Comparison of ENCODE assay signal across 7 mouse cellular contexts in the genomic region with DNA sequence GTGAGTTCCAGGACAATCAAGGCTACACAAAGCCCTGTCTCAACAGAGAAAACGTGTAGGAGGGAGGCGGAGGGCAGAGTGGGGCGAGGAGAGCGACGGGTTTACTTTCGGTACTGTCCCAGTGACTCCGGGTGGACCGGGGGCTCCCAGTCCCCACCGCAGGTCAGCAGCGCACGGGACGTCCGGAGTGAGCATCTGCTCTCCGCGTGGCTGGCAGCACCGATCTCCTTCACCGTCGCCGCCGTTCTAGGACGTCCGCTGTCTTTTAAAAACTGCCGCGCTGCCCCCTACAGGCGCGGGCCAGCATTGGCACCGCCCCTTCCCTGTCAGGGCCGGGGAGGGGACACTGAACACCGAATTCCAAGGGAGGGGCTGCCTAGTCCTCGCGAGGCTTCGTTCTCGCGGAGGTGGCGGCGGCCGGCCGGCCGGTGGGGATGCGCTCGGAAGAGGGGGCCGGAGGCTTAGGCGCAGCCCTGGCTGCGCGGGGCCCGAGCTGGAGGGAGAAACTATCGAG. TPM values are rescaled to one million over a fixed set of nuclear protein-coding genes. Genes with fewer than 3 reads are reported as not detected.
DNase-seq lines count a peak whose midpoint lies in the region; ATAC-seq lines count a peak whose summit lies in the region.

A gene (plus strand): TSS at position 366 of the 514 bp plus-strand sequence.

- WGBS in embryonic facial prominence, embryonic 10.5 days, result under 1% methylated on average over 47 of the region's 47 CpGs
- under 1% methylated on average over 47 of the region's 47 CpGs for WGBS in limb, embryonic 10.5 days
- WGBS in midbrain, embryonic 13.5 days, result under 1% methylated on average over 47 of the region's 47 CpGs

- peak; percentile 94 for DNase-seq in adrenal gland, postnatal 10 days
- peak; percentile 96 for DNase-seq in embryonic facial prominence, embryonic 10.5 days (ENCODE audit: low spot score)
- DNase-seq in kidney, adult 11 months, result peak; percentile 88
- DNase-seq in limb, embryonic 10.5 days (ENCODE audit: low spot score), result peak; percentile 96
- DNase-seq in spleen, adult 12 weeks (ENCODE audit: low spot score), result peak; percentile 93

- H3K4me2 ChIP-seq in midbrain, embryonic 13.5 days (replicated peaks), result peak within 1 kb of the TSS; percentile 82

- no peaks in the 10 kb centered on the region for H3K9me3 ChIP-seq in embryonic facial prominence, embryonic 10.5 days
- no peaks in the 10 kb centered on the region for H3K9me3 ChIP-seq in limb, embryonic 10.5 days (replicated peaks)
- no peaks in the 10 kb centered on the region for H3K9me3 ChIP-seq in midbrain, embryonic 13.5 days

- H3K27ac ChIP-seq in embryonic facial prominence, embryonic 10.5 days (replicated peaks), result peak within 1 kb of the TSS; percentile 99
- H3K27ac ChIP-seq in limb, embryonic 10.5 days, result peak within 1 kb of the TSS; percentile 98
- H3K27ac ChIP-seq in midbrain, embryonic 13.5 days, result peak within 1 kb of the TSS; percentile 99

- H3K9ac ChIP-seq in midbrain, embryonic 13.5 days (replicated peaks), result peak within 1 kb of the TSS; percentile 92

- peaks cover 52% of the 10 kb centered on the region for H3K36me3 ChIP-seq in embryonic facial prominence, embryonic 10.5 days (replicated peaks)
- peaks cover 51% of the 10 kb centered on the region for H3K36me3 ChIP-seq in limb, embryonic 10.5 days
- H3K36me3 ChIP-seq in midbrain, embryonic 13.5 days, result peaks cover 47% of the 10 kb centered on the region

- peak; percentile 88 for ATAC-seq in granulocyte monocyte progenitor cell, adult 5-6 weeks (replicated peaks; ENCODE audit: poor library complexity, severe bottlenecking)
- peak; percentile 92 for ATAC-seq in midbrain, embryonic 13.5 days

- no peaks in the 10 kb centered on the region for H3K27me3 ChIP-seq in embryonic facial prominence, embryonic 10.5 days (replicated peaks; ENCODE audit: low read depth, poor library complexity, severe bottlenecking)
- no peaks in the 10 kb centered on the region for H3K27me3 ChIP-seq in limb, embryonic 10.5 days (ENCODE audit: low read depth, poor library complexity, severe bottlenecking)
- no peaks in the 10 kb centered on the region for H3K27me3 ChIP-seq in midbrain, embryonic 13.5 days

- H3K4me1 ChIP-seq in embryonic facial prominence, embryonic 10.5 days, result peaks cover 16% of the 10 kb centered on the region
- H3K4me1 ChIP-seq in limb, embryonic 10.5 days, result peaks cover 16% of the 10 kb centered on the region
- peaks cover 15% of the 10 kb centered on the region for H3K4me1 ChIP-seq in midbrain, embryonic 13.5 days (replicated peaks)

- peak within 1 kb of the TSS; percentile 79 for H3K4me3 ChIP-seq in embryonic facial prominence, embryonic 10.5 days
- H3K4me3 ChIP-seq in limb, embryonic 10.5 days, result peak within 1 kb of the TSS; percentile 81
- peak within 1 kb of the TSS; percentile 66 for H3K4me3 ChIP-seq in midbrain, embryonic 13.5 days (replicated peaks)

RNA-seq across cellular contexts. Expression of the gene that starts here (rescaled TPM):
- 10 to 100 TPM; 27.2 to 30.0 TPM for total RNA-seq in adrenal gland, postnatal 10 days (2021)
- 39.2 and 42.5 TPM in 2 replicates for polyA plus RNA-seq in embryonic facial prominence, embryonic 10.5 days (2016; fragmentation: Nextera tagmentation; extraction: Ambion mirVana)
- total RNA-seq in granulocyte monocyte progenitor cell, adult 5-6 weeks (2014; fragmentation: Nextera tagmentation), result 16.3 and 23.5 TPM in 2 replicates
- total RNA-seq in granulocyte monocyte progenitor cell, adult 5-6 weeks (2017), result 24.0 and 24.7 TPM in 2 replicates
- 36.8 and 41.1 TPM in 2 replicates for polyA plus RNA-seq in limb, embryonic 10.5 days (2016; fragmentation: Nextera tagmentation; extraction: Ambion mirVana)
- 41.9 and 42.7 TPM in 2 replicates for polyA plus RNA-seq in midbrain, embryonic 13.5 days (2015; fragmentation: Nextera tagmentation; extraction: Ambion mirVana)

Comparison
In these comparisons a context has a peak if more than half of its experiments do, and no peak if none do; other contexts are left out.
1. Peak in every context shown above with its lines: DNase-seq, ATAC-seq, H3K4me3 ChIP-seq and H3K27ac ChIP-seq.